9 mouse cellular contexts compared by ENCODE assay signal in the genomic region with DNA sequence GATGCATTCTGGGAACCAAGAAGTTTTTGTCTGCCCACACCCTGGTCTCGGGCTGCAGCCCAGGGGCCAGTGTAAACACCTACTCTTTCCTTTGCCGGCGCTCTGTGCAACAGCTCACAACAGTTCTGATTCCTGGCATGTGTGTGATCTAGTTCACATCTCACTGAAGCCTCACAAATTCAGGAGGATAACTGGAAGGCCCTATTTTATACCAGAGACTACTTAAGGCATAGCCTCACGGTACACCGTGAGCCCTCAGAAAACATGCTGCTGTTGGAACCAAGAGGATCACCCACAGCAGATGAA. TPM values are rescaled to one million over a fixed set of nuclear protein-coding genes. Genes with fewer than 3 reads are reported as not detected.
DNase-seq lines count a peak whose midpoint lies in the region; ATAC-seq and TF ChIP-seq lines count a peak whose summit lies in the region.
"Had no signal": no experiment of that assay in that cellular context is flagged by ENCODE, and none has a peak within 500 bp of the region (broad histone marks: within the 10 kb centered on the region; RNA-seq: fewer than 3 reads in every experiment).

No protein-coding gene starts in this region.

- H3K36me3 ChIP-seq in limb, embryonic 12.5 days = no peaks in the 10 kb centered on the region
- H3K36me3 ChIP-seq in stomach, postnatal 0 days (ENCODE audit: control insufficient read depth, insufficient read depth, low read length) = no peaks in the 10 kb centered on the region

- no peak; the same call in 1 of the 2 replicates for ATAC-seq in limb, embryonic 12.5 days (ENCODE audit: insufficient number of reproducible peaks, insufficient read depth, low FRiP score, low TSS enrichment, low read depth)
- ATAC-seq in stomach, postnatal 0 days (ENCODE audit: low FRiP score, low TSS enrichment) = peak; percentile 52; the same call in 1 of the 2 replicates

- no peak overlapping the region; the same call in none of the 2 replicates for H3K27ac ChIP-seq in gastrocnemius, adult 2 months
- H3K27ac ChIP-seq in limb, embryonic 12.5 days = peak overlapping the region; percentile 89
- H3K27ac ChIP-seq in stomach, postnatal 0 days (replicated peaks) = peak overlapping the region; percentile 41; the same call in 1 of the 2 replicates

- intact Hi-C loops in gastrocnemius, adult 2 months (cut with DNase I) = no loop called here

- WGBS in limb, embryonic 12.5 days = 48% methylated on average over 5 of the region's 5 CpGs
- WGBS in stomach, postnatal 0 days = 31% methylated on average over 5 of the region's 5 CpGs

- TF ChIP-seq CTCF in gastrocnemius, adult 2 months (IDR thresholded peaks at IDR 0.05) = no peak
- no peak for TF ChIP-seq CTCF in stomach, postnatal 0 days (IDR thresholded peaks at IDR 0.05; ENCODE audit: low read depth)

- peaks cover 25% of the 10 kb centered on the region for H3K4me1 ChIP-seq in limb, embryonic 12.5 days (replicated peaks)
- H3K4me1 ChIP-seq in stomach, postnatal 0 days (replicated peaks; ENCODE audit: control insufficient read depth, insufficient read depth) = no peaks in the 10 kb centered on the region

- H3K27me3 ChIP-seq in limb, embryonic 12.5 days = no peaks in the 10 kb centered on the region
- H3K27me3 ChIP-seq in stomach, postnatal 0 days (ENCODE audit: control insufficient read depth, insufficient read depth, low read length) = no peaks in the 10 kb centered on the region

- H3K9ac ChIP-seq in limb, embryonic 12.5 days (replicated peaks) = no peak overlapping the region; the same call in 1 of the 2 replicates
- no peak overlapping the region for H3K9ac ChIP-seq in stomach, postnatal 0 days (ENCODE audit: low read length)

- DNase-seq in gastrocnemius, adult 2 months = peak; percentile 25
- no peak for DNase-seq in gastrocnemius, adult 8-10 months (ENCODE audit: low spot score in 2 of 2)
- DNase-seq in right cerebral cortex, adult 18-20 months = peak; percentile 31
- DNase-seq in right cerebral cortex, postnatal 10 days (ENCODE audit: low spot score in 2 of 2) = no peak
- no peak for DNase-seq in stomach, postnatal 0 days (ENCODE audit: low spot score)
- DNase-seq in thymus, postnatal 36 days = no peak
- DNase-seq in left cerebral cortex, adult 8-10 months (ENCODE audit: low spot score in 2 of 2) = no peak

- no peak overlapping the region for H3K4me3 ChIP-seq in gastrocnemius, adult 2 months
- no peak overlapping the region for H3K4me3 ChIP-seq in limb, embryonic 12.5 days (replicated peaks)
- H3K4me3 ChIP-seq in stomach, postnatal 0 days (ENCODE audit: low read depth, low read length) = no peak overlapping the region

- 0 out of 2 replicates have a peak overlapping the region, but pooled peaks have one; percentile 8 for H3K4me2 ChIP-seq in limb, embryonic 12.5 days
- no peak overlapping the region for H3K4me2 ChIP-seq in stomach, postnatal 0 days (replicated peaks; ENCODE audit: low read depth)
- H3K4me2 ChIP-seq: liver, embryonic 11.5 days had no signal

- TF ChIP-seq EP300 in stomach, postnatal 0 days (optimal IDR thresholded peaks at IDR 0.05) = no peak

- no peaks in the 10 kb centered on the region for H3K9me3 ChIP-seq in limb, embryonic 12.5 days
- no peaks in the 10 kb centered on the region for H3K9me3 ChIP-seq in stomach, postnatal 0 days (ENCODE audit: control insufficient read depth, low read length)

RNA-seq across cellular contexts. Expression of a gene that starts 10.5 kb away (rescaled TPM):
- 1 to 10 TPM; 1.8 TPM for total RNA-seq in gastrocnemius, adult 2 months (2021)
- total RNA-seq in gastrocnemius, adult 8-10 months (2022) = 1 to 10 TPM in 2 of 4 experiments, under 1 TPM in 2; 0.92 to 1.5 (median 1.1) TPM
- 0.31 and 0.38 TPM in 2 replicates for polyA plus RNA-seq in limb, embryonic 12.5 days (2016; fragmentation: Nextera tagmentation; extraction: Ambion mirVana)
- polyA plus RNA-seq in stomach, postnatal 0 days (2015; fragmentation: Nextera tagmentation; extraction: Ambion mirVana) = 2.1 and 2.7 TPM in 2 replicates
- total RNA-seq in left cerebral cortex, adult 8-10 months (2022) = 10 to 100 TPM in 1 of 4 experiments, 1 to 10 TPM in 3; 7.7 to 16.4 (median 8.6) TPM

RNA-seq across cellular contexts. Expression of a gene that starts 39.9 kb away (rescaled TPM):
- 1 to 10 TPM; 4.6 to 8.5 TPM for total RNA-seq in gastrocnemius, adult 2 months (2021)
- total RNA-seq in gastrocnemius, adult 8-10 months (2022) = 1 to 10 TPM; 3.4 to 9.1 (median 5.9) TPM
- polyA plus RNA-seq in limb, embryonic 12.5 days (2016; fragmentation: Nextera tagmentation; extraction: Ambion mirVana) = 41.8 and 48.6 TPM in 2 replicates
- polyA plus RNA-seq in stomach, postnatal 0 days (2015; fragmentation: Nextera tagmentation; extraction: Ambion mirVana) = 16.3 and 17.4 TPM in 2 replicates
- 10 to 100 TPM; 52.6 to 67.4 (median 57.2) TPM for total RNA-seq in left cerebral cortex, adult 8-10 months (2022)

RNA-seq across cellular contexts. Expression of a gene that starts 53.1 kb away (rescaled TPM):
- 1 to 10 TPM; 3.8 to 5.5 TPM for total RNA-seq in gastrocnemius, adult 2 months (2021)
- 1 to 10 TPM; 2.0 to 3.5 (median 2.9) TPM for total RNA-seq in gastrocnemius, adult 8-10 months (2022)
- polyA plus RNA-seq in limb, embryonic 12.5 days (2016; fragmentation: Nextera tagmentation; extraction: Ambion mirVana) = 6.8 and 7.0 TPM in 2 replicates
- 22.8 and 24.7 TPM in 2 replicates for polyA plus RNA-seq in stomach, postnatal 0 days (2015; fragmentation: Nextera tagmentation; extraction: Ambion mirVana)
- 10 to 100 TPM; 18.1 to 24.5 (median 23.6) TPM for total RNA-seq in left cerebral cortex, adult 8-10 months (2022)

Comparison
In these comparisons a context has a peak if more than half of its experiments do, and no peak if none do; other contexts are left out.
1. DNase-seq: peak in gastrocnemius, adult 2 months (single experiment) and right cerebral cortex, adult 18-20 months (single experiment); none in gastrocnemius, adult 8-10 months (0 of 2), right cerebral cortex, postnatal 10 days (0 of 2), stomach, postnatal 0 days (single experiment), thymus, postnatal 36 days (0 of 2) and left cerebral cortex, adult 8-10 months (0 of 2).
2. RNA of a gene that starts 39.9 kb away (total RNA-seq): 52.6 to 67.4 TPM in left cerebral cortex, adult 8-10 months; 4.6 to 8.5 TPM in gastrocnemius, adult 2 months and 3.4 to 9.1 TPM in gastrocnemius, adult 8-10 months; every median in the first group is over 4 times any median in the second.